Mouse (Mus musculus): Measurements from ENCODE around the gene Tom1. TPM values are rescaled to one million over a fixed set of nuclear protein-coding genes. Genes with fewer than 3 reads are reported as not detected.

Gene Tom1
- polyA plus RNA-seq, 1 experiment: 25.4 TPM

DNA sequence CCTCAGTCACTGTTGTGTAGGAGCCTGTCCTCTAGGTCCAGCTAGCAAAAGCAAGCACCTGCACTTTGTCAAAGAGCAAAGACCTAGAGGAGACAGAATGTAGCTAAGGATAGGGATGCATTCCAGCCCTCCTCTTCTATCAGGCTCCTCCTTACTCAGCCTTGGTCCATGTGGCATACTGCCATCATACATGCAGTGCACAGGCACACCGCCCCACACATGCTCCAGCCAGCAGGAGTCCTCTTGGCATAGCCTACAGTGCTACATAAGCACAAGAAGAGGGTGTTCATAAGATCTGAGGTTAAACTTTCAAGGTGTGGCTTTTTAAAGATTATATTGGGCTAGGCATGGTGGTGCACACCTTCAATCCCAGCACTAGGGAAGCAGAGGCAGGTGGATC, 41.4 kb downstream of the Tom1 start:
- TF ChIP-seq POLR2A (IDR thresholded peaks at IDR 0.05; ENCODE audit: borderline replicate concordance, extremely low read depth, insufficient read depth, insufficient read length, poor library complexity, severe bottlenecking) (no peak), CTCF (IDR thresholded peaks at IDR 0.05; ENCODE audit: borderline replicate concordance, extremely low read depth, insufficient read depth, insufficient read length) (no peak)

GRCm38 (mm10) chr8:75078215-75078614, 44.7 kb downstream of the Tom1 start:
- no peak for DNase-seq (ENCODE audit: low read depth)
- TF ChIP-seq CTCF (IDR thresholded peaks at IDR 0.05; ENCODE audit: borderline replicate concordance, extremely low read depth, insufficient read depth, insufficient read length) (no peak), POLR2A (IDR thresholded peaks at IDR 0.05; ENCODE audit: borderline replicate concordance, extremely low read depth, insufficient read depth, insufficient read length, poor library complexity, severe bottlenecking) (no peak)

More for the DNA sequence above, 41.4 kb downstream of the Tom1 start:
- DNase-seq (ENCODE audit: low read depth): no peak

DNA sequence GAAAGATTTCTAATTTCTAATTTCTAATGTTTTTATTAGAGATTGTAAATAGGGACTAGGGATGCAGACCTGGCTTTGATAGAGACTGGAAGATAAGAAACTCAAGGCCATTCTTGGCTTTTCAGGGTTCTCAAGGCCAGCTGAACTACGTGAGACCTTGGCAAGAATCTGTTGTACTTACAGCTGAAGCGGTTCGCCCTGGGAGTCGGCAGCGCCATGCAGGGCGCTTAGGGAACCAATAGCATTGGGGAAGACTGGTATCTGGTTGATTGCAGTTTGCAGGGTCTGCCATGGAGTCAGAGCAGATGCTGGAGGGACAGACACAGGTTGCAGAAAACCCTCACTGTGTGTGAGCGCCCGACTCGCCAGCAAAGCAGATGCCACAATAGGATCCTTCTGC, 45.3 kb downstream of the Tom1 start:
- TF ChIP-seq POLR2A (IDR thresholded peaks at IDR 0.05; ENCODE audit: borderline replicate concordance, extremely low read depth, insufficient read depth, insufficient read length, poor library complexity, severe bottlenecking): no peak
- TF ChIP-seq CTCF (IDR thresholded peaks at IDR 0.05; ENCODE audit: borderline replicate concordance, extremely low read depth, insufficient read depth, insufficient read length): no peak
- no peak for DNase-seq (ENCODE audit: low read depth)

- TF ChIP-seq POLR2A (IDR thresholded peaks at IDR 0.05; ENCODE audit: borderline replicate concordance, extremely low read depth, insufficient read depth, insufficient read length, poor library complexity, severe bottlenecking) (no peak), CTCF (IDR thresholded peaks at IDR 0.05; ENCODE audit: borderline replicate concordance, extremely low read depth, insufficient read depth, insufficient read length) (no peak)
- DNase-seq (ENCODE audit: low read depth): no peak
These were observed 48.0 kb downstream of the Tom1 start for GRCm38 (mm10) chr8:75081364-75082040.

DNA sequence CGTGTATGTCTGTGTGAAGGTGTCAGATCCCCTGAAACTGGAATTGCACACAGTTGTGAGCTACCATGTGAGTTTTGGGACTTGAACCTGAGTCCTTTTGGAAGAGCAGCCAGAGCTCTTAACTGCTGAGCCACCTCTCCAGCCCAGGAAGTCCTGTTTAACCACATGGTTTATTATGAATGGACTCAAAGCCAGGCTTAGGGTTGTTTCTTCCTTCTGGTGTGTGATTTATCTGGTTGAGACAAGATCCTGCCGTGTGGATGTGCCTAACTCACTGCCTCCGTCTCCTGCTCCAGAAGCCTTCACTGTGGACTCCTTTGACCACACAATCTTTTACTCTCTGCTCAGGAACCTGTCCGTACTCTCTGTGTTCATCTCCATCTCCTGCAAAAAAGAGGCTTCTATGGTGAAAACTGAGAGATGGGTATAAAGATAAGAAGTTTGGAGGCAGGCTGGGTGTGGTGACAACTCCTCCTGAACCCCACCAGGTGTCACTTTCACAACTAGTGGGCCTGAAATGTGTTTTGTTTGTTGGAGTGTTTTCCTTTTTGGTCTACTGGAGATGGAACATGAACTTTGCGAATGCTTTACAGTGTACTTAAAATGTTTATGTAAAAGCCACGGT, 48.8 kb downstream of the Tom1 start:
- no peak for DNase-seq (ENCODE audit: low read depth)
- no peak for TF ChIP-seq CTCF (IDR thresholded peaks at IDR 0.05; ENCODE audit: borderline replicate concordance, extremely low read depth, insufficient read depth, insufficient read length)
- no peak for TF ChIP-seq POLR2A (IDR thresholded peaks at IDR 0.05; ENCODE audit: borderline replicate concordance, extremely low read depth, insufficient read depth, insufficient read length, poor library complexity, severe bottlenecking)

- DNase-seq (ENCODE audit: low read depth): peak; percentile 94
These were observed 50.3 kb downstream of the Tom1 start for GRCm38 (mm10) chr8:75083846-75084245.

GRCm38 (mm10) chr8:75084382-75085064, 51.0 kb downstream of the Tom1 start:
- DNase-seq (ENCODE audit: low read depth): no peak

More at GRCm38 (mm10) chr8:75083846-75084245, 50.3 kb downstream of the Tom1 start:
- no peak for TF ChIP-seq CTCF (IDR thresholded peaks at IDR 0.05; ENCODE audit: borderline replicate concordance, extremely low read depth, insufficient read depth, insufficient read length)
- TF ChIP-seq POLR2A (IDR thresholded peaks at IDR 0.05; ENCODE audit: borderline replicate concordance, extremely low read depth, insufficient read depth, insufficient read length, poor library complexity, severe bottlenecking): no peak

GRCm38 (mm10) chr8:75086002-75086401, 52.5 kb downstream of the Tom1 start:
- TF ChIP-seq CTCF (IDR thresholded peaks at IDR 0.05; ENCODE audit: borderline replicate concordance, extremely low read depth, insufficient read depth, insufficient read length) (no peak), POLR2A (IDR thresholded peaks at IDR 0.05; ENCODE audit: borderline replicate concordance, extremely low read depth, insufficient read depth, insufficient read length, poor library complexity, severe bottlenecking) (no peak)
- DNase-seq (ENCODE audit: low read depth): no peak

More at GRCm38 (mm10) chr8:75084382-75085064, 51.0 kb downstream of the Tom1 start:
- TF ChIP-seq CTCF (IDR thresholded peaks at IDR 0.05; ENCODE audit: borderline replicate concordance, extremely low read depth, insufficient read depth, insufficient read length) (no peak), POLR2A (IDR thresholded peaks at IDR 0.05; ENCODE audit: borderline replicate concordance, extremely low read depth, insufficient read depth, insufficient read length, poor library complexity, severe bottlenecking) (no peak)

- TF ChIP-seq CTCF (IDR thresholded peaks at IDR 0.05; ENCODE audit: borderline replicate concordance, extremely low read depth, insufficient read depth, insufficient read length): no peak
- no peak for TF ChIP-seq POLR2A (IDR thresholded peaks at IDR 0.05; ENCODE audit: borderline replicate concordance, extremely low read depth, insufficient read depth, insufficient read length, poor library complexity, severe bottlenecking)
- DNase-seq (ENCODE audit: low read depth): no peak
These were observed 53.6 kb downstream of the Tom1 start for GRCm38 (mm10) chr8:75087127-75087526.

DNA sequence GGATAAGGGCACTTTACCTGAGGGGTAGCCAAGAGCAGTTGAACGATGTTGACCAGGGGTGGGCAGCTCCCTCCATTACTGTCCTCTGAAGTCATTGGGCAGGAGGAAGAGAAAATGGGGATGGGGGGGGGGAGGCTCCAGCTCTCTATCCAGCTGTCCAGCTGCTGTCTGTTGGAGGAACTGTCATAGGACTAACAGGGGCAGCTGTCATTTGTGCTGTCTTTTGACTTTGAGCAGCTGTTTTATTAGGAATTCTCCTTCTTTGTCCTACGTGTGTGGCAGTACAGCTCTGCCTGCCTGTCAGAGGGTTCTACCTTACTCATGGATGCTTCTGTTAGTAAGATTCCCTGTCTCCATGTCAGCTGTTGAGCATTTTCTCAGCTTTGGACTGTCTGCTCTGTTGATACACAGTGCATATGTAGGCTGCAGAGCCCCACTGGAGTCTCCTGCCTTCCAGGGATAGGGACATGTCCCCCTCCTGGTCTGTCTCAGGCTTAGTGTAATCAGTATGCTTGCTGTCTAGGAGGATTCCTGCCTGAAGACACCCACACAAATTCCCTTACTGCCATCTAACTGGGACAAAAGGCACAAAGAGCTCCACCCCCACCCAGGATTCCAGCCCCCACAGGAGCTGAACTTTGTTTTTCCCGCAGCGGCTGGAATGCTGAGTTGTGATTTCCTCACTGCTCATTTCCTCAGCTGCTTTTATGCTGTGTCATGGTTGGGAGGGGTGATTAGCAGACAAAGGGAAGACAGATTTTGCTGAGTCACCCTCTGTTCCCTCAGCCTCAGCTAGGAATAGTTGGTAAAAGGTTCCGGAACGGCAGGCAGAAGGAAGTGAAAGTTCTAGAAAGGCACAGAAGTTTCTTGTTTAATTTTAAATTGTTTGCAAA, 55.7 kb downstream of the Tom1 start:
- no peak for TF ChIP-seq POLR2A (IDR thresholded peaks at IDR 0.05; ENCODE audit: borderline replicate concordance, extremely low read depth, insufficient read depth, insufficient read length, poor library complexity, severe bottlenecking)
- no peak for TF ChIP-seq CTCF (IDR thresholded peaks at IDR 0.05; ENCODE audit: borderline replicate concordance, extremely low read depth, insufficient read depth, insufficient read length)
- DNase-seq (ENCODE audit: low read depth): peak; percentile 92
